Mouse (Mus musculus): Measurements from ENCODE around the gene Nipal4.
"Not testable (repeated sequence)": the region's sequence is repeated elsewhere in the genome, so short reads cannot be mapped to it uniquely, and the experiment has no call there.

Gene Nipal4

GRCm38 (mm10) chr11:46165866-46166585 is at the start of gene Nipal4:
Nipal4 (minus strand) TSS chr11:46166508.
- in situ Hi-C loops (cut with MboI) = no loop called here

- in situ Hi-C loops (cut with MboI) = loop anchor here (10.0 kb wide), 2 partner anchors 181 to 271 kb away; partner anchors contain the start of gene Lsm11
These were observed 49.0 kb upstream of the Nipal4 start for GRCm38 (mm10) chr11:46215354-46215753.

DNA sequence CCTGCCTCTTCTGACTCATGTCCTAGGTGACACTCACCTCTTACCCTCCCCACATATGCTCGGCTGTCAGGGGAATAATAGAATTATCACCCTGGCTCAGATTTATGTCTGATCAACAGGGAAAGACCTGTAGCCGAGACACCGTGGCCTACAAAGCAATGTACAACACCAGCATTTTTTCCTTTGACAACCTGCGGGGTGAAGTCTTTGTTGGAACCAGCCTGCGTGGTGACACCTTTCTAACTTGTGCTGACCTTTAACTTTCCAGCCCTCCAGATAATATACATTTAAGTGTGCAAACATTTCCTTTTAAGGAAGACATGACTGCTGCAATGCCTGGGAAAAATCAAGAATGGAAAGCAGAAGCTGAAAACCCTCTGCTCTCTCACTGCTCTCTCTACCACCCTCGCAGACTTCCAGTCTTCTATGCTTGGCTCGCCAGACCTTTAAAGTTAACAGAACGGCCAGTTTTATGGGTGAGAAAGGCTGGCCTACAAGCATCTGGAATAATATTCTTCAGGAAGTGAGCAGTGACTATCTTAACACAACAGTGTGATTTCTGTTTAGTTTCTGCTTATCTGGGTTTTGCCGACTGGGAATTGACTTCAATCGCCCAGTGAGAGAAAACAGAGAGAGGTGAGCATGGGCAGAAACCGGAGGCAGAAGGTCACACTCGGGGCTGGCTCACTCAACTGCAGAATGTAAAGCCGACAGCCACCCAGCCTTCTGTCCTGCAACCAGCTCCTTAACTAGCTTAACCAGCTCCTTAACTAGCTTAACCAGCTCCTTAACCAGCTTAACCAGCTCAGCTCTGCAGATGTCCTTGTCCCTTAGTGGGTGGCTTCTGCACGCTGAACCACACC is 48.3 kb upstream of the Nipal4 start:
- in situ Hi-C loops (cut with MboI) = loop anchor here (10.0 kb wide), 2 partner anchors 180 to 270 kb away; partner anchors contain the start of gene Lsm11

DNA sequence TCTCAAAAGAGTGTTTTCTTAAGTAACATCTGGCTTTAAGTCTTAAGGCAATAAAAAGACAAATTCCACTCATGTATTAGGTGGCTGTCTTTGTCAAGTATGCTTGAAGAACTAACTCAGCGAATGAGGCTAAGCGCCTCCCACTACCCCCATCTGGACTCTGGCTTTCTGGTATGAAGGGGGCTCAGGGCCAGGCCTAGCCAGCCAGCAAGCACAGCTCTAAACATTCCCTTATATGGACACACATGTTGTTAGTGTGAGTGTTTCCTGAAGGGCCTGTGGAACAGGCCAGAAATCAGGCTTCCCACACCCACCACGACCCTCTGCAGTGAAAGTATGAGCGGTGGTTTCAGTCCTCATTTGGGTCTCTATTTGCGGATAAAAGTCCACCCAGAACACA is 47.5 kb upstream of the Nipal4 start:
- in situ Hi-C loops (cut with MboI) = loop anchor here (10.0 kb wide), 2 partner anchors 179 to 269 kb away; partner anchors contain the start of gene Lsm11

DNA sequence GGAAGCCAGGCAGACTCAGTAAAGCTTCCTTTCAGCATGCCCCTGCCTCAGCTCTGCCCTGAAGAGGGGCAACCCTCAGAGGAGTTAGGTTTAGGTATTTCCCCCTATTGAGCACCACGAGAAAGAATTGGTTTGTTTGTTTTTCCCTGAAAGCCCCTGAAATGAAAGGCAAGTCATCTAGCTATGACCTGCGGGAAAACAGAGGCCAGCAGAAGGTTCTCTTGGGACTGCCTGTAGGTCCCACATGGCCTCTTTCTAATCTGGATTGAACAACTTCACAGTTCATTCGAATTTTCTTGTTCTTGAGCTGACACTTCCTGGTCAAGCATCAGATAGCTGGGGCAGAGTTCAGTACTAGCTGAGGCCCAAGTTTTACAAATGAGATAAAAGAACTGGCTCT is 45.5 kb upstream of the Nipal4 start:
- in situ Hi-C loops (cut with MboI) = loop anchor here (10.0 kb wide), 2 partner anchors 177 to 267 kb away; partner anchors contain the start of gene Lsm11

GRCm38 (mm10) chr11:46209884-46210283 is 43.6 kb upstream of the Nipal4 start:
- in situ Hi-C loops (cut with MboI) = loop anchor here (10.0 kb wide), 2 partner anchors 175 to 265 kb away; partner anchors contain the start of gene Lsm11

GRCm38 (mm10) chr11:46205639-46206409 is 39.5 kb upstream of the Nipal4 start:
- in situ Hi-C loops (cut with MboI) = no loop called here

GRCm38 (mm10) chr11:46204841-46205240 is 38.5 kb upstream of the Nipal4 start:
- in situ Hi-C loops (cut with MboI) = no loop called here

- in situ Hi-C loops (cut with MboI) = no loop called here
These were observed 36.2 kb upstream of the Nipal4 start for GRCm38 (mm10) chr11:46202547-46202887.

GRCm38 (mm10) chr11:46201636-46202546 is 35.6 kb upstream of the Nipal4 start:
- in situ Hi-C loops (cut with MboI) = no loop called here

- in situ Hi-C loops (cut with MboI) = no loop called here
These were observed 34.4 kb upstream of the Nipal4 start for GRCm38 (mm10) chr11:46200664-46201063.

DNA sequence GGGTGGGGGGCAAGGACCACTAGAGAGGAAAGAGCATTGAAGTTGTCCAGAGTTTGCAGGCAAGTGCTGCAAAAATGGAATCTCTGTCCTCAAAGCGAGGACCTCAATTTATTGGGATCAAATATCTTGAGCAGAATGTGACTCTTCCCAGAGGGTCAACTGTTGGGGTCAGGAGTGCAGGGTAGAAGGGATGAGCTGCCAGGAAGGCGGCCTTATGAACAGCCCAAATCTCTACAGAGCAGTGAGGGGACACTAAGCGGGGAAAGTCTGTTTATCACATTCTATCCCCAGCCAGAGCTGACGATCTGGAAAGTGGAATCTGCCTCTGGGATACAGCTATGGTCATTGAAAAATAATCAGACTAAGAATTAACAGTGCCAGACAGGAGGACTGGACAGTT is 27.9 kb upstream of the Nipal4 start:
- in situ Hi-C loops (cut with MboI) = no loop called here

DNA sequence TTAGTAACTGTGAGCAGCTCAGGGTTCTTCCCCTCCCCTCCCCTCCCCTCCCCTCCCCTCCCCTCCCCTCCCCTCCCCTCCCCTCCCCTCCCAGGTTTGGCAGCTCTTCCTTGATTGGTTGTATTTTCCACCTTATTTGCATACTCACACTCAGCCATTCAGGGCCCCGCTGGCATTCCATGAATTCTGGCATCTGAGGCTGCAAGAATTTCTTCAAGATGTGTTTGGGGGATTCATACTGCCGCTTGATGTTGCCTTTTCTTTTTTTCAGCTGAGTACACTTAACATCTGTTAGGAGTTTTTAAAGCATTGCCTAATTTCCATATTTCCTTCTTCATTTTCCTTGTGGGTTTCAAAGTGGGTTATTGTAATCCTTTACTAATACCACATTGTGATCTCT is 22.0 kb upstream of the Nipal4 start:
- in situ Hi-C loops (cut with MboI) = no loop called here

DNA sequence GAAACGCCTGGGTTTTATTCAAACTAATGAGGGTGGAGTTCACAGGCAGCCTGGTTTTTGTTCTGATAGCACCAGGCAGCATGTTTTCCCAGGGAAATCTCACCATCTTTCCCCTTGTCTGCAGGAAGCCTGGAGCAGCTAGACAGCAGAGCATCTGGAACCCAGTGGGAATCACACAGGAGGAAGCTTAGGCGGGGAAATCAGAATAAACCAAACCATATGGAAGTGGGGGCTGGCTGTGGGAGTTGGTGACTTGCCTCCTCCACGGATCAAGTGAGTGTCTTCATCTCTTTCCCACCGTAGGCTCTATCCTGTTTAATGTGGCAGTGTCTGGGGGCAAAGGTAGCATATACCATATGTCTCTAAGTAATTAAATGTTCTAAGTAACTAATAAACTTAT is 19.2 kb upstream of the Nipal4 start:
- in situ Hi-C loops (cut with MboI) = no loop called here

DNA sequence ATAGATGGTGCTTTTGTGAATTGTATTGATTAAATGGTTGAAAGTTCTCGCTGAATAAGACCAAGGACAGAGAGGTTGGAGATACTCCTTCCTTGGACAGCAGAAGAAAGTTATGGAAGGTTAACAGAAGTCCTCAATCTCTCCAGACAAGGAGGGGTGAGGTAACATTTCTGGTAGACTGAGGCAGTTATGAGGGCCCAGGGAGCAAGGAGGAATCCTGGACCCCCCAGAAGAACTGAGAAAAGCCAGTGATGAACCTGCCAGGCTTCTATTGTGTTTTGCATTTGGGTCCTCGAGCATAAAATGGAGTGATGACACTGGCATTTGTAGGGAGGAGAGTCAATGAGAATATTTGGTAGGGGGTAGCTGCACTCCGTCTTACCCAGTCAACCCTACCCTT is 18.6 kb upstream of the Nipal4 start:
- in situ Hi-C loops (cut with MboI) = no loop called here

DNA sequence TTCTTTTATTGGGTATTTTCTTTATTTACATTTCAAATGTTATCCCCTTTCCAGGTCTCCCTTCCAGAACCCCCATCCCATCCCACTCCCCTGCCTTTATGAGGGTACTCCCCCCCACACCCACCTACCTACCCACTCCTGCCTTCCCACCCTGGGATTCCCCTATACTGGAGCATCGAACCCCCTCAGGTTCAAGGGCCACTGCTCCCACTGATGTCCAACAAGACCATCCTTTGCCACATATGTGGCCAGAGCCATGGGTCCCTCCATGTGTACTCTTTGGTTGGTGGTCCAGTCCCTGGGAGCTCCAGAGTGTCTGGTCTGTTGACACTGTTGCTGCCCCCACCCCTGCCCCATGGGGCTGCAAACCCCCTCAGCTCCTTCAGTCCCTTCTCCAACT is 15.7 kb upstream of the Nipal4 start:
- in situ Hi-C loops (cut with MboI) = not testable (repeated sequence)

DNA sequence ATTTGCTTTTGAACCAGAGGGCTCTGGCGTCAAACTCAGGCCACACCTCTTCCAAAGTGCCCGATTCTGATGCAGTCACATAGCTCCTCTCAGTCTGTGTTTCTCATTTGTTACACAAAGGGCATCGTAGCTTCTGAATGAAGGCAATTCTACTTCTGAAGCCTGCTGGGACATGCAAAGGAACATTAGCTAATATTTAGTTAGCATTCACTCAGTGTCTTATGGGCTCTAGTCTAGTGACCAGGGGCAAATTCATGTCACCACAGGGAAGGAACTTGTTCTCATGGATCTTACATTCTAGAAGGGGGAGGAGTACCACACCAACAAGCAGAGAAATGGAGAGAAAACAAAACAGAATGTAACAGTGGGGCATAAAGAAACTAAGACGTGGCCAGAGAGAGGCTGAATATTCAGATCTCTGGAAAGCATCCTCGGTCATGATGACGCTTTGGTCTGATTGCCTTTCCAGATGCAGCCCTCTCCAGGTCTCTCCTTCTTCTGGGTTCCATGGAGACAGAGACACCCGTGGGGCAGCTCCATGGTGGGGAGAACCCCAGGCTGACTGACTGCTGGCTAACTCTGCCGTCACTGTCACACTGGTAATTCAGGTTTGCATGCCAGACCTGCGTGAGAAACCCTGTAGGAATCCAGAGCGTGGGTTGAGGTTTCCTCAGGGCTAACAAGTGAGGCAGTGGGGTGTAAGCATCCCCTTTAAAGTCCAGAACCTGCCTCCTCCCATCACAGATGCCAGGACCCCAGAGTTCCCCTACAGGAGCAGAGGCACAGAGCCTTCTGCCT is 11.1 kb upstream of the Nipal4 start:
- in situ Hi-C loops (cut with MboI) = no loop called here

- in situ Hi-C loops (cut with MboI) = no loop called here
These were observed 9.8 kb upstream of the Nipal4 start for GRCm38 (mm10) chr11:46176155-46176554.

- in situ Hi-C loops (cut with MboI) = no loop called here
These were observed 5.8 kb upstream of the Nipal4 start for GRCm38 (mm10) chr11:46172128-46172527.

DNA sequence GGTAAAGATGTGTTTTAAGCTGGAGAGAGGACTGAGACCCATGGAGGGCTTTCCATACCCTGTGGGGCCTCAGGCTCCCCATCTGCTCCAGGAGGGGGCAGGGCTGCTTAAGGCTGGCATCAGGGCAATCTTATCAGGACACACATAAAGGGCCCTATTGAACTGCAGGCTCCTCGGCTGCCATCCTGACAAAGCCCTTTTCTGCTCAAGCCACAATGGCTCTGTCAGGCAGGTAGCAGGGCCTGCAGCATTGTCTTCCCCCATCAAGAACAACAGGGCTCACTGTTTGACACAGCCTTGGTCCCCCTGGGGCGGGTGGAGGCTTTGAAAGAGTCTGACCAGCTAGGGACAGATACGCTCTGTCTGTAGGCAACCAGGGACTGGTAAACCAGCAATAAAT is 3.6 kb upstream of the Nipal4 start:
- in situ Hi-C loops (cut with MboI) = no loop called here

Measured in mature B cell (primary cell).